Mouse (Mus musculus) myocyte (in vitro differentiated cells): ENCODE results near the gene Gal. TPM values are rescaled to one million over a fixed set of nuclear protein-coding genes. Genes with fewer than 3 reads are reported as not detected.

Experiments used
- H3K27me3 ChIP-seq: one replicate; pipeline ENCODE4 v1.6.1; 2011; ENCODE audit not compliant: control insufficient read depth, insufficient read depth, insufficient read length
- H3K36me3 ChIP-seq: one replicate; pipeline ENCODE4 v1.6.1; 2011; ENCODE audit not compliant: control insufficient read depth, insufficient read depth
- H3K4me2 ChIP-seq: one replicate; pipeline ENCODE4 v1.6.1; 2011; ENCODE audit warnings: low read depth, control low read depth
- H3K4me3 ChIP-seq: one replicate; pipeline ENCODE4 v1.5.1; 2011; ENCODE audit warnings: mild to moderate bottlenecking, control low read depth, moderate library complexity
- H3K79me2 ChIP-seq: one replicate; pipeline ENCODE4 v1.6.1; 2011; ENCODE audit not compliant: control insufficient read depth, insufficient read depth
- H3ac ChIP-seq: one replicate; pipeline ENCODE4 v1.6.1; 2011; ENCODE audit not compliant: control insufficient read depth, insufficient read length
- CEBPB ChIP-seq: IDR thresholded peaks from 2 replicates; pipeline ENCODE4 v1.6.1; 2011; ENCODE audit warnings: mild to moderate bottlenecking, moderate library complexity; ENCODE audit not compliant: poor library complexity, insufficient read depth, severe bottlenecking
- E2F4 ChIP-seq: IDR thresholded peaks from one replicate; pipeline ENCODE4 v1.6.1; 2011; ENCODE audit warnings: mild to moderate bottlenecking, control low read depth, moderate library complexity; ENCODE audit not compliant: insufficient read depth
- MAX ChIP-seq: IDR thresholded peaks from one replicate; pipeline ENCODE4 v1.6.1; 2011; ENCODE audit warnings: low read depth, mild to moderate bottlenecking, control low read depth
- MYOD1 ChIP-seq, 3 experiments: IDR thresholded peaks; one replicate each; pipeline ENCODE4 v1.6.1; 2011; ENCODE audit warnings: control low read depth in 2 of 3, low read depth in 2 of 3, mild to moderate bottlenecking in 2 of 3, moderate library complexity in 1 of 3; ENCODE audit not compliant: insufficient read length in 2 of 3, control insufficient read depth in 1 of 3
- MYOG ChIP-seq, 3 experiments: IDR thresholded peaks; one replicate each; pipeline ENCODE4 v1.6.1; 2011; ENCODE audit warnings: control low read depth in 2 of 3, low read depth in 2 of 3, mild to moderate bottlenecking in 2 of 3; ENCODE audit not compliant: insufficient read length in 2 of 3, control insufficient read depth in 1 of 3, insufficient read depth in 1 of 3
- POLR2A ChIP-seq: IDR thresholded peaks from one replicate; pipeline ENCODE4 v1.6.1; 2011; ENCODE audit warnings: low read depth, mild to moderate bottlenecking, control low read depth, moderate library complexity; ENCODE audit not compliant: insufficient read length
- POLR2AphosphoS2 ChIP-seq: IDR thresholded peaks from one replicate; pipeline ENCODE4 v1.6.1; 2011; ENCODE audit warnings: low read depth, control low read depth; ENCODE audit not compliant: insufficient read length
- REST ChIP-seq: IDR thresholded peaks from one replicate; pipeline ENCODE4 v1.6.1; 2011; ENCODE audit warnings: mild to moderate bottlenecking, control low read depth, moderate library complexity; ENCODE audit not compliant: insufficient read depth, insufficient read length
- SRF ChIP-seq: IDR thresholded peaks from one replicate; pipeline ENCODE4 v1.6.1; 2011; ENCODE audit warnings: low read depth; ENCODE audit not compliant: control insufficient read depth, insufficient read length
- TCF12 ChIP-seq: IDR thresholded peaks from one replicate; pipeline ENCODE4 v1.6.1; 2011; ENCODE audit warnings: mild to moderate bottlenecking, control low read depth; ENCODE audit not compliant: poor library complexity, insufficient read depth, severe bottlenecking
- TCF3 ChIP-seq: IDR thresholded peaks from one replicate; pipeline ENCODE4 v1.6.1; 2011; ENCODE audit warnings: low read depth, control low read depth; ENCODE audit not compliant: insufficient read length
- USF1 ChIP-seq: IDR thresholded peaks from one replicate; pipeline ENCODE4 v1.6.1; 2011; ENCODE audit warnings: low read depth, mild to moderate bottlenecking, control low read depth, moderate library complexity
- polyA plus RNA-seq: library from polyadenylated mRNA; unstranded; fragments of >200 nt; fragmentation: generic; extraction: Trizol; gene quantifications from one replicate; pipeline ENCODE4 v1.2.1, GENCODE M21; 2012; ENCODE audit warnings: missing spikeins

Gene Gal
- polyA plus RNA-seq, 1 experiment, result not detected

GRCm38 (mm10) chr19:3440667-3441066 is 26.3 kb upstream of the Gal start:
- H3ac ChIP-seq, result no peak overlapping the region
- no peaks in the 10 kb centered on the region for H3K79me2 ChIP-seq
- peaks cover 29% of the 10 kb centered on the region for H3K27me3 ChIP-seq
- no peaks in the 10 kb centered on the region for H3K36me3 ChIP-seq
- no peak for TF ChIP-seq CEBPB
- no peak for TF ChIP-seq E2F4
- TF ChIP-seq POLR2AphosphoS2, result no peak
- TF ChIP-seq USF1, result no peak
- TF ChIP-seq MYOG (IDR thresholded peaks at IDR 0.05; ENCODE audit: control insufficient read depth in 1 of 3, insufficient read depth in 1 of 3, insufficient read length in 2 of 3, low read depth in 2 of 3), result no peak
- no peak for TF ChIP-seq REST
- TF ChIP-seq TCF3, result no peak
- TF ChIP-seq TCF12, result no peak
- TF ChIP-seq POLR2A, result no peak
- no peak for TF ChIP-seq MAX
- no peak for TF ChIP-seq MYOD1 (IDR thresholded peaks at IDR 0.05; ENCODE audit: control insufficient read depth in 1 of 3, insufficient read length in 2 of 3, low read depth in 2 of 3)
- H3K4me3 ChIP-seq, result no peak overlapping the region
- no peak overlapping the region for H3K4me2 ChIP-seq

GRCm38 (mm10) chr19:3437980-3438379 is 23.6 kb upstream of the Gal start:
- H3K79me2 ChIP-seq, result no peaks in the 10 kb centered on the region
- TF ChIP-seq REST (no peak), CEBPB (no peak), POLR2AphosphoS2 (no peak), SRF (no peak), TCF3 (no peak), MYOG (IDR thresholded peaks at IDR 0.05; ENCODE audit: control insufficient read depth in 1 of 3, insufficient read depth in 1 of 3, insufficient read length in 2 of 3, low read depth in 2 of 3) (no peak), MYOD1 (IDR thresholded peaks at IDR 0.05; ENCODE audit: control insufficient read depth in 1 of 3, insufficient read length in 2 of 3, low read depth in 2 of 3) (no peak), E2F4 (no peak), TCF12 (no peak), POLR2A (no peak), USF1 (no peak), MAX (no peak)
- H3K36me3 ChIP-seq, result no peaks in the 10 kb centered on the region
- no peak overlapping the region for H3ac ChIP-seq
- no peak overlapping the region for H3K4me2 ChIP-seq
- peaks cover 19% of the 10 kb centered on the region for H3K27me3 ChIP-seq
- H3K4me3 ChIP-seq, result no peak overlapping the region

GRCm38 (mm10) chr19:3436840-3437239 is 22.5 kb upstream of the Gal start:
- Histone ChIP-seq H3K27me3 (peaks cover 19% of the 10 kb centered on the region), H3ac (no peak overlapping the region), H3K4me3 (no peak overlapping the region), H3K36me3 (no peaks in the 10 kb centered on the region), H3K79me2 (no peaks in the 10 kb centered on the region), H3K4me2 (no peak overlapping the region)
- no peak for TF ChIP-seq TCF3

GRCm38 (mm10) chr19:3435824-3436223 is 21.5 kb upstream of the Gal start:
- Histone ChIP-seq H3ac (no peak overlapping the region), H3K27me3 (peaks cover 19% of the 10 kb centered on the region), H3K4me2 (no peak overlapping the region), H3K4me3 (no peak overlapping the region), H3K36me3 (no peaks in the 10 kb centered on the region), H3K79me2 (no peaks in the 10 kb centered on the region)
- TF ChIP-seq CEBPB (no peak), MYOD1 (IDR thresholded peaks at IDR 0.05; ENCODE audit: control insufficient read depth in 1 of 3, insufficient read length in 2 of 3, low read depth in 2 of 3) (no peak), SRF (no peak), MAX (no peak), POLR2A (no peak), E2F4 (no peak), REST (no peak), TCF3 (no peak), TCF12 (no peak)

GRCm38 (mm10) chr19:3434641-3435040 is 20.3 kb upstream of the Gal start:
- H3ac ChIP-seq, result no peak overlapping the region
- TF ChIP-seq TCF12 (no peak), USF1 (no peak), POLR2A (no peak)
- H3K27me3 ChIP-seq, result peaks cover 12% of the 10 kb centered on the region

GRCm38 (mm10) chr19:3434124-3434523 is 19.8 kb upstream of the Gal start:
- peak overlapping the region; percentile 10 for H3K4me2 ChIP-seq
- no peaks in the 10 kb centered on the region for H3K36me3 ChIP-seq
- H3K79me2 ChIP-seq, result no peaks in the 10 kb centered on the region
- peaks cover 10% of the 10 kb centered on the region for H3K27me3 ChIP-seq
- H3K4me3 ChIP-seq, result no peak overlapping the region
- peak; percentile 62 for TF ChIP-seq TCF3
- peak in 2 of 3 experiments; percentile 75 to 83 for TF ChIP-seq MYOG (IDR thresholded peaks at IDR 0.05; ENCODE audit: control insufficient read depth in 1 of 3, insufficient read depth in 1 of 3, insufficient read length in 2 of 3, low read depth in 2 of 3)
- TF ChIP-seq POLR2A, result no peak
- peak in 2 of 3 experiments; percentile 93 to 96 for TF ChIP-seq MYOD1 (IDR thresholded peaks at IDR 0.05; ENCODE audit: control insufficient read depth in 1 of 3, insufficient read length in 2 of 3, low read depth in 2 of 3)
- no peak overlapping the region for H3ac ChIP-seq

More at GRCm38 (mm10) chr19:3434641-3435040, 20.3 kb upstream of the Gal start:
- H3K4me3 ChIP-seq, result no peak overlapping the region
- H3K4me2 ChIP-seq, result no peak overlapping the region
- no peaks in the 10 kb centered on the region for H3K79me2 ChIP-seq
- no peaks in the 10 kb centered on the region for H3K36me3 ChIP-seq
